Mouse (Mus musculus) C2C12 (cell line): ENCODE data around the gene Sel1l.

Experiments
- CEBPB ChIP-seq: IDR thresholded peaks from one replicate; pipeline ENCODE4 v1.6.1; 2011; ENCODE audit warnings: low read depth, mild to moderate bottlenecking, control low read depth, moderate library complexity
- CTCF ChIP-seq: IDR thresholded peaks from one replicate; pipeline ENCODE4 v1.5.1; 2011; ENCODE audit not compliant: control insufficient read depth, insufficient read depth, insufficient read length
- MYOG ChIP-seq: IDR thresholded peaks from one replicate; pipeline ENCODE4 v1.6.1; 2011; ENCODE audit not compliant: control insufficient read depth, insufficient read length; ENCODE audit errors: extremely low read depth

- TF ChIP-seq MYOG (no peak), CTCF (no peak), CEBPB (no peak)
These were observed 29.3 kb upstream of the Sel1l start for GRCm38 (mm10) chr12:91878056-91878911.
